Mouse (Mus musculus): Measurements from ENCODE around the gene Zfand3.

Gene Zfand3

GRCm38 (mm10) chr17:30154861-30155260, 150.3 kb downstream of the Zfand3 start:
- DNase-seq (ENCODE audit: low read depth): no peak

- no peak for DNase-seq (ENCODE audit: low read depth)
Measured at GRCm38 (mm10) chr17:30155411-30155925, 150.9 kb downstream of the Zfand3 start.

- DNase-seq (ENCODE audit: low read depth): peak; percentile 18
Measured at GRCm38 (mm10) chr17:30158419-30159108, 154.0 kb downstream of the Zfand3 start.

GRCm38 (mm10) chr17:30159341-30159740, 154.8 kb downstream of the Zfand3 start:
- peak; percentile 32 for DNase-seq (ENCODE audit: low read depth)

GRCm38 (mm10) chr17:30160823-30161432, 156.4 kb downstream of the Zfand3 start:
- DNase-seq (ENCODE audit: low read depth): no peak

GRCm38 (mm10) chr17:30162983-30163382, 158.4 kb downstream of the Zfand3 start:
- DNase-seq (ENCODE audit: low read depth): no peak

GRCm38 (mm10) chr17:30163793-30164192, 159.3 kb downstream of the Zfand3 start:
- DNase-seq (ENCODE audit: low read depth): no peak

- no peak for DNase-seq (ENCODE audit: low read depth)
Measured at GRCm38 (mm10) chr17:30164818-30165217, 160.3 kb downstream of the Zfand3 start.

- no peak for DNase-seq (ENCODE audit: low read depth)
Measured at GRCm38 (mm10) chr17:30177435-30177834, 172.9 kb downstream of the Zfand3 start.

GRCm38 (mm10) chr17:30178402-30178801, 173.9 kb downstream of the Zfand3 start:
- DNase-seq (ENCODE audit: low read depth): no peak

- no peak for DNase-seq (ENCODE audit: low read depth)
Measured at GRCm38 (mm10) chr17:30180197-30180596, 175.7 kb downstream of the Zfand3 start.

GRCm38 (mm10) chr17:30181554-30181953, 177.0 kb downstream of the Zfand3 start:
- no peak for DNase-seq (ENCODE audit: low read depth)

- no peak for DNase-seq (ENCODE audit: low read depth)
Measured at GRCm38 (mm10) chr17:30182063-30182462, 177.5 kb downstream of the Zfand3 start.

- DNase-seq (ENCODE audit: low read depth): no peak
Measured at GRCm38 (mm10) chr17:30183561-30183960, 179.0 kb downstream of the Zfand3 start.

GRCm38 (mm10) chr17:30187154-30187553, 182.6 kb downstream of the Zfand3 start:
- no peak for DNase-seq (ENCODE audit: low read depth)

GRCm38 (mm10) chr17:30187581-30187980, 183.0 kb downstream of the Zfand3 start:
- DNase-seq (ENCODE audit: low read depth): no peak

- DNase-seq (ENCODE audit: low read depth): no peak
Measured at GRCm38 (mm10) chr17:30188031-30188981, 183.8 kb downstream of the Zfand3 start.

GRCm38 (mm10) chr17:30191097-30191640, 186.6 kb downstream of the Zfand3 start:
- no peak for DNase-seq (ENCODE audit: low read depth)

GRCm38 (mm10) chr17:30192416-30193005, 188.0 kb downstream of the Zfand3 start:
- DNase-seq (ENCODE audit: low read depth): no peak

- no peak for DNase-seq (ENCODE audit: low read depth)
Measured at GRCm38 (mm10) chr17:30193615-30194014, 189.1 kb downstream of the Zfand3 start.

GRCm38 (mm10) chr17:30194091-30194490, 189.6 kb downstream of the Zfand3 start:
- DNase-seq (ENCODE audit: low read depth): no peak

Data from induced T-regulatory cell, adult 2 months (primary cell).